Mouse (Mus musculus): ENCODE data around the gene Col17a1. TPM values are rescaled to one million over a fixed set of nuclear protein-coding genes. Genes with fewer than 3 reads are reported as not detected.

Gene Col17a1
- total and polyA plus RNA-seq, 3 experiments: 0.18 to 0.37 TPM; not detected in 1

- H3K9ac ChIP-seq (ENCODE audit: low read depth, low read length): no peak overlapping the region
- H3K4me1 ChIP-seq (ENCODE audit: control insufficient read depth, insufficient read depth, low read length): no peaks in the 10 kb centered on the region; the same call in 1 of the 2 replicates
- 86% methylated on average over 8 of the region's 8 CpGs for WGBS
- intact Hi-C loops (cut with DNase I): loop anchor here (10.0 kb wide), 1 partner anchor 267 kb away; no protein-coding TSS in a partner anchor
- no peaks in the 10 kb centered on the region; the same call in 1 of the 2 replicates for H3K79me2 ChIP-seq (replicated peaks; ENCODE audit: control insufficient read depth, insufficient read depth, low read length)
- H3K36me3 ChIP-seq (ENCODE audit: control insufficient read depth, insufficient read depth, low read length): peaks cover 12% of the 10 kb centered on the region
- DNase-seq: no peak
- no peak overlapping the region for H3K27ac ChIP-seq
- TF ChIP-seq POLR2A (IDR thresholded peaks at IDR 0.05; ENCODE audit: insufficient read depth, low read depth, low read length): no peak
- TF ChIP-seq CTCF (IDR thresholded peaks at IDR 0.05): no peak
- H3K27me3 ChIP-seq (ENCODE audit: control insufficient read depth, insufficient read depth, low read length): no peaks in the 10 kb centered on the region
- no peak overlapping the region for H3K4me3 ChIP-seq
These were observed 70.4 kb downstream of the Col17a1 start for GRCm38 (mm10) chr19:47621478-47621877.

- Histone ChIP-seq H3K27ac (no peak overlapping the region), H3K4me1 (ENCODE audit: control insufficient read depth, insufficient read depth, low read length) (peaks cover 1% of the 10 kb centered on the region), H3K4me3 (no peak overlapping the region), H3K27me3 (ENCODE audit: control insufficient read depth, insufficient read depth, low read length) (no peaks in the 10 kb centered on the region), H3K9ac (ENCODE audit: low read depth, low read length) (no peak overlapping the region), H3K36me3 (ENCODE audit: control insufficient read depth, insufficient read depth, low read length) (peaks cover 9% of the 10 kb centered on the region), H3K79me2 (replicated peaks; ENCODE audit: control insufficient read depth, insufficient read depth, low read length) (peaks cover 2% of the 10 kb centered on the region; the same call in 1 of the 2 replicates)
- WGBS: 53% methylated on average over 7 of the region's 7 CpGs
- peak; percentile 24; the same call in 1 of the 2 replicates for TF ChIP-seq CTCF (IDR thresholded peaks at IDR 0.05)
- TF ChIP-seq POLR2A (IDR thresholded peaks at IDR 0.05; ENCODE audit: insufficient read depth, low read depth, low read length): no peak
- intact Hi-C loops (cut with DNase I): no loop called here
- no peak for DNase-seq
These were observed 78.5 kb downstream of the Col17a1 start for GRCm38 (mm10) chr19:47613442-47613841.

- Histone ChIP-seq H3K79me2 (replicated peaks; ENCODE audit: control insufficient read depth, insufficient read depth, low read length) (peaks cover 2% of the 10 kb centered on the region; the same call in 1 of the 2 replicates), H3K36me3 (ENCODE audit: control insufficient read depth, insufficient read depth, low read length) (peaks cover 11% of the 10 kb centered on the region), H3K4me3 (no peak overlapping the region), H3K4me1 (ENCODE audit: control insufficient read depth, insufficient read depth, low read length) (peaks cover 2% of the 10 kb centered on the region), H3K27ac (no peak overlapping the region), H3K27me3 (ENCODE audit: control insufficient read depth, insufficient read depth, low read length) (no peaks in the 10 kb centered on the region), H3K9ac (ENCODE audit: low read depth, low read length) (no peak overlapping the region)
- intact Hi-C loops (cut with DNase I): no loop called here
- 30% methylated on average over 3 of the region's 3 CpGs for WGBS
- no peak for DNase-seq
- TF ChIP-seq CTCF (IDR thresholded peaks at IDR 0.05): no peak
- TF ChIP-seq POLR2A (IDR thresholded peaks at IDR 0.05; ENCODE audit: insufficient read depth, low read depth, low read length): no peak
- no peak for TF ChIP-seq EP300 (IDR thresholded peaks at IDR 0.05; ENCODE audit: insufficient read depth, low read depth, low read length)
These were observed 83.4 kb downstream of the Col17a1 start for GRCm38 (mm10) chr19:47608513-47608912.

Other genes with a start within 250 kb of the Col17a1 start
- 10 to 100 TPM; 52.3 to 53.2 TPM for gene Sh3pxd2a, start 227.7 kb downstream of the Col17a1 start, total RNA-seq (2021)
- gene Sh3pxd2a, start 227.7 kb downstream of the Col17a1 start, polyA plus RNA-seq (2012; rRNA removed): 36.1 and 40.3 TPM in 2 replicates
- 10 to 100 TPM; 15.8 to 20.0 TPM for gene Stn1, start 154.6 kb downstream of the Col17a1 start, total RNA-seq (2021)
- 15.7 and 16.0 TPM in 2 replicates for gene Stn1, start 154.6 kb downstream of the Col17a1 start, polyA plus RNA-seq (2012; rRNA removed)
- gene Slk, start 112.4 kb downstream of the Col17a1 start, total RNA-seq (2021): 10 to 100 TPM; 83.8 to 95.3 TPM
- gene Slk, start 112.4 kb downstream of the Col17a1 start, polyA plus RNA-seq (2012; rRNA removed): 14.4 and 33.5 TPM in 2 replicates
- gene Sfr1, start 39.6 kb upstream of the Col17a1 start, total RNA-seq (2021): 10 to 100 TPM; 62.8 to 67.7 TPM
- gene Sfr1, start 39.6 kb upstream of the Col17a1 start, polyA plus RNA-seq (2012; rRNA removed): 56.1 and 83.0 TPM in 2 replicates
- gene Gsto1, start 162.9 kb upstream of the Col17a1 start, total RNA-seq (2021): 100 to 1,000 TPM; 148 to 191 TPM
- 152 and 158 TPM in 2 replicates for gene Gsto1, start 162.9 kb upstream of the Col17a1 start, polyA plus RNA-seq (2012; rRNA removed)
- 1 to 10 TPM; 2.6 to 2.7 TPM for gene Gsto2, start 173.4 kb upstream of the Col17a1 start, total RNA-seq (2021)
- gene Gsto2, start 173.4 kb upstream of the Col17a1 start, polyA plus RNA-seq (2012; rRNA removed): 1.4 and 1.6 TPM in 2 replicates
- not detected for gene Cfap43, start 227.2 kb upstream of the Col17a1 start, total RNA-seq (2021)
- gene Cfap43, start 227.2 kb upstream of the Col17a1 start, polyA plus RNA-seq (2012; rRNA removed): 0.26 and 0.86 TPM in 2 replicates
- 10 to 100 TPM in 1 of 2 experiments, 1 to 10 TPM in 1; 8.5 to 11.7 TPM for gene Itprip, start 227.2 kb upstream of the Col17a1 start, total RNA-seq (2021)
- 8.1 and 8.6 TPM in 2 replicates for gene Itprip, start 227.2 kb upstream of the Col17a1 start, polyA plus RNA-seq (2012; rRNA removed)
- gene Cfap58, start 245.6 kb upstream of the Col17a1 start, total RNA-seq (2021): 1 to 10 TPM; 1.9 to 2.1 TPM
- gene Cfap58, start 245.6 kb upstream of the Col17a1 start, polyA plus RNA-seq (2012; rRNA removed): 0.02 TPM in 1 of 2 replicates, not detected in the other